Mouse (Mus musculus): ENCODE measurements around the gene Tceal6. TPM values are rescaled to one million over a fixed set of nuclear protein-coding genes. Genes with fewer than 3 reads are reported as not detected.

Tceal6 gene
- polyA plus RNA-seq (2012; rRNA removed) = 0.42 TPM in 1 of 2 replicates, not detected in the other

GRCm38 (mm10) chrX:135210436-135211221, at the start of gene Tceal6:
TSS of gene Tceal6 (minus strand) at chrX:135210687.

GRCm38 (mm10) chrX:135177532-135177931, 33.0 kb downstream of the Tceal6 start, which contains the start of gene Gm15023:
TSS of gene Gm15023 (minus strand) at chrX:135177632.

Other genes with a start within 250 kb of the Tceal6 start
- 0.07 and 0.08 TPM in 2 replicates for gene Nxf2, start 245.9 kb downstream of the Tceal6 start, polyA plus RNA-seq (2012; rRNA removed)
- gene Zmat1, start 201.5 kb downstream of the Tceal6 start, polyA plus RNA-seq (2012; rRNA removed) = 0.37 and 0.73 TPM in 2 replicates
- not detected in 2 replicates for gene Gm15023, start 33.1 kb downstream of the Tceal6 start, polyA plus RNA-seq (2012; rRNA removed)
- not detected in 2 replicates for gene Pramel3, start 91.6 kb upstream of the Tceal6 start, polyA plus RNA-seq (2012; rRNA removed)
- not detected in 2 replicates for gene Gm5128, start 162.6 kb upstream of the Tceal6 start, polyA plus RNA-seq (2012; rRNA removed)
- not detected in 2 replicates for gene Gm7903, start 223.1 kb upstream of the Tceal6 start, polyA plus RNA-seq (2012; rRNA removed)

All from liver, embryonic 14 days (tissue).